8 mouse cellular contexts compared by ENCODE assay signal in genomic region chr11:115354183-115354582, GRCm38 (mm10). TPM values are rescaled to one million over a fixed set of nuclear protein-coding genes. Genes with fewer than 3 reads are reported as not detected.
DNase-seq lines count a peak whose midpoint lies in the region; ATAC-seq and TF ChIP-seq lines count a peak whose summit lies in the region.
"Had no signal": no experiment of that assay in that cellular context is flagged by ENCODE, and none has a peak within 500 bp of the region (broad histone marks: within the 10 kb centered on the region; RNA-seq: fewer than 3 reads in every experiment).

No protein-coding gene starts in this region.

- DNase-seq in kidney, postnatal 10 days = peak; percentile 82
- DNase-seq in lung, postnatal 14 days = peak; percentile 78
- peak; percentile 86 for DNase-seq in retina, postnatal 1 day

- no peaks in the 10 kb centered on the region for H3K27me3 ChIP-seq in ES-Bruce4 (ENCODE audit: control insufficient read depth, insufficient read depth, low read length, poor library complexity, severe bottlenecking)

- no peak overlapping the region for H3K27ac ChIP-seq in ES-Bruce4 (ENCODE audit: insufficient read depth, low read length)
- H3K27ac ChIP-seq: limb, embryonic 15.5 days had no signal

- no peak overlapping the region for H3K9ac ChIP-seq in ES-Bruce4 (ENCODE audit: low read depth, poor library complexity, severe bottlenecking)
- H3K9ac ChIP-seq: limb, embryonic 15.5 days had no signal

- no peak for TF ChIP-seq EP300 in ES-Bruce4 (IDR thresholded peaks at IDR 0.05; ENCODE audit: insufficient read depth, low read depth, low read length)

- no peaks in the 10 kb centered on the region for H3K9me3 ChIP-seq in ES-Bruce4 (replicated peaks; ENCODE audit: control insufficient read depth, insufficient read depth, low read length, poor library complexity, severe bottlenecking)
- H3K9me3 ChIP-seq: limb, embryonic 15.5 days had no signal

- H3K4me3 ChIP-seq in ES-Bruce4 (ENCODE audit: low read depth, low read length) = no peak overlapping the region
- H3K4me3 ChIP-seq: limb, embryonic 15.5 days had no signal

- H3K36me3 ChIP-seq in ES-Bruce4 (ENCODE audit: control insufficient read depth, insufficient read depth, low read length, poor library complexity, severe bottlenecking) = no peaks in the 10 kb centered on the region
- H3K36me3 ChIP-seq: limb, embryonic 15.5 days had no signal

- ATAC-seq in activated CD4-positive, CD25-positive, alpha-beta regulatory T cell, adult 4 months = peak; percentile 49
- ATAC-seq in common myeloid progenitor, adult 5-6 weeks (replicated peaks; ENCODE audit: low read depth, poor library complexity, severe bottlenecking) = peak; percentile 86
- peak; percentile 75 for ATAC-seq in granulocyte monocyte progenitor cell, adult 5-6 weeks (replicated peaks; ENCODE audit: poor library complexity, severe bottlenecking)

- no peak for TF ChIP-seq POLR2A in ES-Bruce4 (IDR thresholded peaks at IDR 0.05; ENCODE audit: insufficient read depth, low read length)

- peak; percentile 95 for TF ChIP-seq CTCF in ES-Bruce4 (IDR thresholded peaks at IDR 0.05; ENCODE audit: low read depth, low read length)

- H3K4me1 ChIP-seq in ES-Bruce4 (ENCODE audit: control insufficient read depth, insufficient read depth, low read length) = no peaks in the 10 kb centered on the region

RNA-seq across cellular contexts. Expression of gene Hid1, which starts 13.4 kb away (rescaled TPM):
- 2.5 and 3.2 TPM in 2 replicates for polyA plus RNA-seq in ES-Bruce4 (2011; ENCODE audit: insufficient read depth, insufficient read length, low read depth, missing spikeins)
- 1 to 10 TPM; 2.6 to 3.2 TPM for polyA plus RNA-seq in activated CD4-positive, CD25-positive, alpha-beta regulatory T cell, adult 4 months (2017; shearing (Covaris generic))
- total RNA-seq in common myeloid progenitor, adult 5-6 weeks (2017) = 1.9 TPM in 1 of 2 replicates, not detected in the other
- total RNA-seq in granulocyte monocyte progenitor cell, adult 5-6 weeks (2014; fragmentation: Nextera tagmentation) = not detected in 2 replicates
- total RNA-seq in granulocyte monocyte progenitor cell, adult 5-6 weeks (2017) = not detected in 2 replicates

RNA-seq across cellular contexts. Expression of gene Otop3, which starts 19.7 kb away (rescaled TPM):
- polyA plus RNA-seq in ES-Bruce4 (2011; ENCODE audit: insufficient read depth, insufficient read length, low read depth, missing spikeins) = not detected in 2 replicates
- under 1 TPM in 1 of 2 experiments, not detected in 1; 0.13 TPM for polyA plus RNA-seq in activated CD4-positive, CD25-positive, alpha-beta regulatory T cell, adult 4 months (2017; shearing (Covaris generic))
- total RNA-seq in common myeloid progenitor, adult 5-6 weeks (2017) = not detected in 2 replicates
- not detected in 2 replicates for total RNA-seq in granulocyte monocyte progenitor cell, adult 5-6 weeks (2014; fragmentation: Nextera tagmentation)
- total RNA-seq in granulocyte monocyte progenitor cell, adult 5-6 weeks (2017) = not detected in 2 replicates

RNA-seq across cellular contexts. Expression of gene Cdr2l, which starts 27.5 kb away (rescaled TPM):
- polyA plus RNA-seq in ES-Bruce4 (2011; ENCODE audit: insufficient read depth, insufficient read length, low read depth, missing spikeins) = 12.3 and 14.1 TPM in 2 replicates
- polyA plus RNA-seq in activated CD4-positive, CD25-positive, alpha-beta regulatory T cell, adult 4 months (2017; shearing (Covaris generic)) = under 1 TPM in 1 of 2 experiments, not detected in 1; 0.12 TPM
- 0.18 TPM in 1 of 2 replicates, not detected in the other for total RNA-seq in common myeloid progenitor, adult 5-6 weeks (2017)
- 0.68 TPM in 1 of 2 replicates, not detected in the other for total RNA-seq in granulocyte monocyte progenitor cell, adult 5-6 weeks (2014; fragmentation: Nextera tagmentation)
- total RNA-seq in granulocyte monocyte progenitor cell, adult 5-6 weeks (2017) = 0.67 TPM in 1 of 2 replicates, not detected in the other

RNA-seq across cellular contexts. Expression of gene Ush1g, which starts 32.3 kb away (rescaled TPM):
- polyA plus RNA-seq in ES-Bruce4 (2011; ENCODE audit: insufficient read depth, insufficient read length, low read depth, missing spikeins) = 0.24 and 0.33 TPM in 2 replicates
- polyA plus RNA-seq in activated CD4-positive, CD25-positive, alpha-beta regulatory T cell, adult 4 months (2017; shearing (Covaris generic)) = not detected
- not detected in 2 replicates for total RNA-seq in common myeloid progenitor, adult 5-6 weeks (2017)
- total RNA-seq in granulocyte monocyte progenitor cell, adult 5-6 weeks (2014; fragmentation: Nextera tagmentation) = not detected in 2 replicates
- total RNA-seq in granulocyte monocyte progenitor cell, adult 5-6 weeks (2017) = not detected in 2 replicates

RNA-seq across cellular contexts. Expression of gene Otop2, which starts 47.2 kb away (rescaled TPM):
- not detected in 2 replicates for polyA plus RNA-seq in ES-Bruce4 (2011; ENCODE audit: insufficient read depth, insufficient read length, low read depth, missing spikeins)
- polyA plus RNA-seq in activated CD4-positive, CD25-positive, alpha-beta regulatory T cell, adult 4 months (2017; shearing (Covaris generic)) = not detected
- total RNA-seq in common myeloid progenitor, adult 5-6 weeks (2017) = not detected in 2 replicates
- total RNA-seq in granulocyte monocyte progenitor cell, adult 5-6 weeks (2014; fragmentation: Nextera tagmentation) = not detected in 2 replicates
- total RNA-seq in granulocyte monocyte progenitor cell, adult 5-6 weeks (2017) = not detected in 2 replicates
